Mouse (Mus musculus): ENCODE data around the gene Gm13889.

Gm13889 gene

GRCm38 (mm10) chr2:93956908-93957784 lies at the start of gene Gm13889:
TSS of gene Gm13889 (minus strand) at chr2:93957201.
- peak; percentile 91 for DNase-seq

DNA sequence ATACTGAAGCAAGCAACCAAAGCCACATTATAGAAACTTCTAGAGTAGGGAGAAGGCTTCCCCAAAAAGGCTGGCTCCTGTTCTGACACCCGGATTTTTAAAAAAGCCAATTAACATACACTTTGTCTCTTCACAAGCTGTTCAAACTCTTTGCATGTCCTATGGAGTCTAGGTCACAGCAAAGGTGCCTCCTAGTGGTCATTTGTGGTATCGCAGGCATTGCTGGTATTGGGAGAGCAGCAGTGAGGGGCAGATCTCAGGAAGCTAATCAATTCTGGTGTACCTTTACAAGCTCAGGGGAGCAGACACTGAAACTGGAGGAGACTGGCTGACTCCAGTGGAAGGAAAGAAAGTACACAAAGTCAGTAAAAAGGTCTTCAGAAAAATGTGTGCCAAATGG lies 45.3 kb upstream of the Gm13889 start:
- peak; percentile 84 for DNase-seq

DNA sequence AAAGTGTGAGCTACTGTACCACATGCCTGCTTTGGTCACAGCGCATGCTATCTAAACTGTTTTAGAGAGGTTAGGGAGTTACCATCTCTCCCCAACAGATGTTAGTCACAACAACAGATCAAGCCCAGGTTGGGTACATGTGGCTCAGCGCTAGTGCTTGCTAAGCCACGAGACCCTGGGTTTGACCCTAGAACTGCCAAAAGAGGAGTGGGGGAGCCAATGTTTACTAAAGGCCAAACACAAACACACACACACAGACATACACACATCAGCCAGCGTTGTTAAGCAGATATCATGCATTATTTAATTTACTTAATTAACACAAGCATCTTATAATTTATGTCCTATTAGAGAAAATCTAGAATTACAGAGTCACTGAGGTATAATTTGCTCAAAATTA lies 44.9 kb upstream of the Gm13889 start:
- no peak for DNase-seq

DNA sequence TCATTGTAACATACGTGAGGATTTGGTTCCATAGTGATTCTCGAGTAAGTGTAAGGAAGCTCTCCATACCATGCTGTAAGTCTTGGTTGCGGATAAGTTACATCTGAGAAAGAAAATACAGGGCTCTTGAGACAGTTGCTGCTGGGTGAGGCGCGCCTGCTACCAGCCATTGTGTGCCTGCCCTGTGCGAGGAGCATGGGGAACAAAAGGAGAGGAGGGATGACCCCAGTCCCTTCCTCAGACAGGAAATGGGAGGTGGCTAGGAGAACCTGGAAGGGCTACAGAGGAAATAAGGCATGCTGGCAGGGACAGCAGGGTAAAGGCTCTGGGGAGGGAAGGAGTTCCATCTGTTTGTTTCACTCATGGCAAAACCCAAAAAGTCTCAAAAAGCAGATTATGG lies 44.4 kb upstream of the Gm13889 start:
- peak; percentile 54 for DNase-seq

- DNase-seq, result no peak
These were observed 39.3 kb upstream of the Gm13889 start, which contains the start of gene Gm27027 for GRCm38 (mm10) chr2:93996254-93996653. TSS of gene Gm27027 (minus strand) at chr2:93996354.

- DNase-seq, result no peak
These were observed 35.8 kb upstream of the Gm13889 start for GRCm38 (mm10) chr2:93992810-93993209.

DNA sequence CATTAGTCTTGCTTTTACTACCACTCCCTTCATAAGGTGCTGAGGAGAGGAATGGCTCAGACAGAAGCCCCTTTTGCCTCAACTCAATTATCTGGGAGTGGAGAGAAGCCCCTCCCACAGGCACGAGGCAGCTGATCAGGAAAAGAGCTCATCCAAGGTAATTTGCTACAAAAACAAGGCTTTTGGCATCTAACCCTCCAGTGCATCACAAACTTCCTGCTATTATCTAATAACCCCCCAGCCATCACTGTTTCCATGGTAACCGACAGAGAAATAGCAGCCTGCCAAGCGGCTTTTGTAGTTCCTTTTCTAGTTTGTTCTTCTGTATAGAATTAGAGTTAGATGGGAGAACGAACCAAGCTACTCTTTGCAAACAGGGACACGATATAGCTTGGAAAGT lies 35.3 kb upstream of the Gm13889 start:
- DNase-seq, result peak; percentile 76

- DNase-seq, result no peak
These were observed 34.3 kb upstream of the Gm13889 start for GRCm38 (mm10) chr2:93991336-93991735.

GRCm38 (mm10) chr2:93988440-93988839 lies 31.4 kb upstream of the Gm13889 start:
- DNase-seq, result no peak

GRCm38 (mm10) chr2:93982457-93983235 lies 25.6 kb upstream of the Gm13889 start:
- DNase-seq, result no peak

- DNase-seq, result no peak
These were observed 22.5 kb upstream of the Gm13889 start for GRCm38 (mm10) chr2:93979249-93980120.

DNA sequence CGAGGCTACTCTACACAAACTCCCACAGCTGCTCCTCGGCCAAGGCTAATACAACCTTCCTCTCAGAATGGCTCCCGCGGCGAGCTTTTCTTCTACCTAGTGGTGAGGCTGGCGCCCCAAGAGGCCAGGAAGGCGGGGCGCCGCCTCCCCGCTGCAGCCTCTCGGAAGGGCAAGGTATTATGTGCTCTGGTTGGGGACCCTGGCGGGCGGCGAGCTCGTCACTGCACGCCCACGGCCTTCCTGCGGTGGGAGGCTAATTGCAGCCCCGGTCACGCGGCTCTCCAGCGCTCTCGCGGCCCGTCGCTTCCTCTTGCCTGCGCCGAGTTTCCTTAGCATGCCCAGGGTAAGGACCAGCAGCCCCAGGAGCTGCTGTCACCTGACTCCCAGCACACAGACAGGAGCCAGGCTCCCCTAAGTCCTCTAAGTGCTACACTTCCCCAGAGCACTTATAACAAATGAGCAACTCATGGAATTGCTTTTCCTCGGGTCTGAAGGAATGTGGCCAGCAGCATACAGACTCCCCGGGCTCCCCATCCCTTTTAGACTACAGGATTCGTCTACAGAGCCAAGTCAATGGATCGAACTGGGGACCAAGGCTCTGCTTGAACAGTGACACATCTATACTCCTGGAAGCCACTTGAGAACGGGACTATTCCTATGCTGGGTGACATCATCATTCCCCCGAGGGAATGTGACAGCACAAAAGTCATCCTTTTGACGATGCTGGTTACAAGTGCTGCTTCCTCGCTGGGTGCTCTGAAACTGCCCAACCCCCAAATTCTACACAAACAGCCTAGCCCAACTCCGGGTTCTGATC lies 19.6 kb upstream of the Gm13889 start:
- DNase-seq, result peak; percentile 73

DNA sequence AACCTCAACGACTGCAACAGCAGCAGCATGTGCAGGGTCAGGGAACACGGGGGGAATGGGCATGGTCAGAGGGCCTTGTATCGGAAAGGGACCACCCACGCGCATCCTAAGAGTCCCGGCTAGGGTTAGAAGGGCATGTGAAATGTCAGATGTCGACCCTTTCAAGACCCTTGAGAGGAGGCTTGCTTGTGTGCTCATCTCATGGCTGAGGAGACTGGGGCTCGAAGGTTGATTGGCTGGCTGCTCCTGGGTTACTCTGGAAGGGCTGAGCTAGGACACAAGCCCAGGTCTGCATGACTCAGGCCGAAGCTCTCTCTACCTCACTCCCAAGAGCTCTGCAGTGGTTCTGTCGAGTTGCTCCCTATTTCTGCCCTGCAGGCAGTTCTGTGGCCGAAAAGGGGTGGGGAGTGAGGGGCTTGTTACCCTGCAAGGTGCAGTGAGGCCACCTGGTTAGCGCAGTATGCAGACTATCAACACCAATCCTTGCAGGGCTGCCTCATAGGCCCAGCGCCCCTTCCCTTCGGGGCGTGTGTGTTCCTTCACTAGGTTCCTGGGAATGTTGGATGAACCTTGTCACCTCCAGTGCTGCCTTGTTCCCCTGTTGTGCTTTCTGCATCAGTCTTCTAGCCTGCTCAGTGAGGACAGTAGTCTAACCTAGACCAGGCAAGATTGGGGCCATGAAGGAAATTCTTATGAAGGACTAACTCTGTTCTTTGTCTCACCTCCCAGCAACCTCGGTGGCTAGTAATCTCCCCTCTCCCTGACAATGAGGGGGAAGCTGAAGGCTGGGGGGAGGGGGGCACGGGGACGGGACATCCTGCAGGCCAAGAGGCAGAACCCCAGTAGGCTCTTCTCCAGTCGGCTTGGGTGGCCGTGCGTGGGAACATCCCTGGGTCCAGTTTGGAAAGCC lies 18.8 kb upstream of the Gm13889 start:
- DNase-seq, result no peak

- no peak for DNase-seq
These were observed 18.0 kb upstream of the Gm13889 start for GRCm38 (mm10) chr2:93975041-93975440.

GRCm38 (mm10) chr2:93971647-93972046 lies 14.6 kb upstream of the Gm13889 start:
- DNase-seq, result no peak

DNA sequence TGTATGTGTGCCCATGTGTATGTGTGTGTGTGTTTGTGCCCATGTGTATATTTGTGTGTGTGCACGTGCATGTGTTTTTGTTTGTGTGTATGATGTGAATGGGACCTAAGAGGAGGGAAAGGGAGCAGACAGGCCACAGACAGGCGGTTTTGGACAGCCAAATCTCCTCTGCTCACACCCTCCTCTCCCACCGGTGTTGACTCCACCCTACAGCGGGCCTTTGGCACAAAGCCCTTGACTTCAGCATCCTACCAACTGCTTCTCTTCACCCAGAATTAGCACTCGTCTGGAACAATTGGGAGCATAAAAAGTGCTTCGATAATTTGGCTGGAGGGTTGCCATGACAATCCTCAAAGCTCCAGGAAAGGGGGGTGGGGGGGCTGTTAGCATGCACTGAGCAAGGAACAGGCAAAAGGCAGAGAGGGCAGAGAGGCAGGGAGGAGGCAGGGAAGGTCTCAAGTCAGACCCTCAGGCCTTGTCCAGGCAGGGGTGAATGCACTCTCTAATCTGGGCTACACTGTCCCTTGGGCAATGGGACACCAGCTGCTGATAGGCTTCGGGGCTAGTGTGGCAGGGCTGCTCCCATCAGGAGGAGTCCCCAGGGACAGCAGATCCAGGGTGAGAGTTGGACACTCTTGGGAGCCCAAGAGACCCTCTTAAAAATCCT lies 7.6 kb upstream of the Gm13889 start:
- no peak for DNase-seq

DNA sequence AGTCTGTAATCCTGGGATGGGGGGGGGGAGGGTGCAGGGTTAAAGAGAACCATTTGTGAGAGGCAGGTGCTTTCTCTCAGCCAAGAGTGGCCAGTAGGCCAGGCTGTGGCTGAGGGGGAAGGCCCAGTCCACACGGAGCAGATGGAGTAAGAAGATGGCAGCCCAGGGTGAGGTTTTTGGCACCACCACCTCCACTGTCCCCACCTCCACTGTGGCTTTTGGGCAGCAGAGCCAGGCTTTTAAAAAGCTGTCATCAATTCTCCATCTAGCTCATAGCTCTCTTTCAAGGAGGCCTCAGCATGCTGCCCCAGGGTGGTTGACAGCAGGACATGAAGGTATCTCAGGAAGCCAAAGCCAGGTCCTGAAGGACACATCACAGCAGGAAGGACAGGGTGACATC lies 6.8 kb upstream of the Gm13889 start:
- DNase-seq, result no peak

DNA sequence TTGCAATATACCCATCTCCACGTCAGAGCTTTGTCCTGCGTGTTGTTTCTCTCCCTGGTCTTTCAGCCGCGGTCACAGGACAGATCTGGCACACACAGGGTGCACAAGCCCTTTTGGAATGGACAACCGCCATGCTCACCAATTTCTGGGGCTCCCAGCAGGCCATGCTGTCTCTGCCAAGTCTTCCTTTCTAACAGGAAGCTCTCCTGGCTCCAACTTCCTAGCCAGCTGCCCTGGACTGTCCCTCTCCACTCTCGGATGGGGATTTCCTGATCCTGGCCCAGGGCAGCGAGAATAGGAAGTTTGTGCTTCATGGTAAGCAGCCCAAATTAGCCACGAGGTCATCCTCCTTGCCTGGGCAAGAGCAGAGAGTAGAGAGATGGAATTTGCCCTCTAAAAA lies 4.7 kb upstream of the Gm13889 start:
- peak; percentile 66 for DNase-seq

- DNase-seq, result no peak
These were observed 2.3 kb upstream of the Gm13889 start for GRCm38 (mm10) chr2:93959346-93959745.

GRCm38 (mm10) chr2:93958216-93958615 lies 1.2 kb upstream of the Gm13889 start:
- no peak for DNase-seq

All from kidney, postnatal 14 days (tissue).